Mouse (Mus musculus): ENCODE results near the gene Runx3.
A peak's percentile ranks its signal among the peaks of the same experiment; 100 is the strongest.
"Not testable (repeated sequence)": the region's sequence is repeated elsewhere in the genome, so short reads cannot be mapped to it uniquely, and the experiment has no call there.

Gene Runx3

GRCm38 (mm10) chr4:135175406-135176120, 55.1 kb downstream of the Runx3 start:
- DNase-seq, result no peak

DNA sequence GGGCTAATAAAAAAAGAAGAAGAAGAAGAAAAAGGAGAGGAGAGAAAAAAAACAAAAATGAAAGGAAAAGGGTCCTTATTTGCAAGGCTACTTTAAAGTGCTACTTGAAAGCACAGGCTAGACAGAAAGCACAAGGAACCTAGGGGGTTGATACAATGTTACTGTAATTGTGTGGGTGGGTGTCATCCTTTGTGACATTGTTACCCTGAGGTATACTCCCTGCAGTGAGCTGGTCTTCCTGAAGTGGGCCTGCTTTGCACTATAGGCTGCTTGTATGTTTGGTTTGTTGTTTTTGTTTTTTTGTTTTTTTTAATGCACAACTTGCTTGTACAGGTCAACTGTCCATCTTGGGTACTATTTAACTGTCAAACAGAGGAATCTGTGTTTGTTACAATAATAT, 57.1 kb downstream of the Runx3 start:
- DNase-seq, result no peak

- DNase-seq, result peak; percentile 77
Observed at GRCm38 (mm10) chr4:135179077-135179481, 58.6 kb downstream of the Runx3 start.

DNA sequence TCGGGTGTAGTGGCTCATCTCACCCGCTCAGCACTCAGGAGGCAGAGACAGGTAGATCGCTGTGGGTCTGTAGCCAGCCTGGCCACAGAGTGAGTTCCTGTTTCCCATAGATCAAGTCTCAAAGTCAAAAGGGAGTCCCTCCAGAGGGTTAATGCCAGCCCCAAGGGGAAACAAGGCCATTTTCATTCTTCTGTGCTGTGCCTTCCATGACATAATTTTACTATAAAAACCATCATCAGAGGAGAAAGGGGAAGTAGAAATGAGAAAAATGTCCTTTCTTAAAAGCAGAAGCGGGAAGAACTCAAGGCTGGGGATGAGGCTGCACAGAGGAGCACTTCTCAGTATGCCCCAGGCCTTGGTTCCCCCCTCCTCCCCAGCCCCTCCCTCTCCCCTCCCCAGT, 61.4 kb downstream of the Runx3 start:
- no peak for DNase-seq

- not testable (repeated sequence) for DNase-seq
Observed at GRCm38 (mm10) chr4:135184277-135184676, 63.8 kb downstream of the Runx3 start.

- DNase-seq, result no peak
Observed at GRCm38 (mm10) chr4:135189452-135190008, 69.1 kb downstream of the Runx3 start.

DNA sequence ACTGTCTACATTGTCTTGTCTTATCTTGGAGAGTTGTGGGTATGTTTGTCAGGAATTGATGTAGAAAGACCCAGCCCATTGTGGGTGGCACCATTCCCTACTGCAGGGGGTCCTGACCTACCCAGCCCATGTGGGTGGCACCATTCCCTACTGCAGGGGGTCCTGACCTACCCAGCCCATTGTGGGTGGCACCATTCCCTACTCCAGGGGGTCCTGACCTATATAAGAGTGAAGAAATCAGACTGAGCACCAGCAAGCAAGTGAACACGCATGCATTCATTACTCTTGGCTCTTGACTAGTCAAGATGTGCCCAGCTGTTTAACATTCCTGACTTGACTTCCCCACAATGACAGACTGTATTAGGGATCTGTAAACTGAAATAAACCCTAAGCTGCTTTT, 69.9 kb downstream of the Runx3 start:
- no peak for DNase-seq

DNA sequence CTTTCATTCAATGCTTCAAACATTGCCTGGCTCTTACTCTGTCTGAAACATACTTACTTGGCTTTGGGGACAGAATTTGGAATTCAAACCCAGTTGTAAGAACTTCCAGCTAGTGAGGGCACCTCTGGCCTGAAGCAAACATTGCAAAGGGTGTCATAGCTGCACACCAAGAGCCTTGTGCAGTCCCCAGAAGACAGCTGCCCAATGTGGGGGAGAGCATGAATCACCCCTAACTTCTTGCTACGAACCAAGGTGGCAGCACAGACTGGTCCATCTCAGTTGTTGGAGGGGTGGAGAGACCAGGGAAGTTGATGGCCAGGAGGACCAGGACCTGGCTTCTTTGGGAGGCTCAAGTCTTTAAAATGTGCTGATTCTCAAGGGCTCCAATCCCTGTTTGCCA, 70.7 kb downstream of the Runx3 start:
- DNase-seq, result no peak

GRCm38 (mm10) chr4:135191604-135192003, 71.2 kb downstream of the Runx3 start:
- no peak for DNase-seq

GRCm38 (mm10) chr4:135192841-135193240, 72.4 kb downstream of the Runx3 start:
- DNase-seq, result no peak

DNA sequence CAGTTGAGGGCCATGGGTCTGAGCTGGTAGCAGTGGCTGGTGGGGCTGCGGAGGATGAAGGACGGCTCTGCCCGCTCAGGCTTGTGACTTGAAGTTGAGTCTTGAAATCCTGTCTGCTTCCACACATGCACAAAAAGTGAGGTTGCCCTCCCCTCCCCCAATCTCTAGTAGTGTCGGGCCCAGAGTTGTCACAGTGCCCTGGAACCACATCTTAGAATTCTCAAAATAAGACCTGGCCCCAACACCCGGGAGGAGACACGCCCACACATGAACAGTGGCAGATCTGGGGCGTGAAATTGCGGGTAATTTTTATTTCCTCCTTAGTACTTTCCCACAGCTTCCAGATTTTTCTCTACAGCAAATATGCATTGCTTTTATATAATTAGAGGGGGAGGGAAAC, 77.4 kb downstream of the Runx3 start:
- DNase-seq, result peak; percentile 50

DNA sequence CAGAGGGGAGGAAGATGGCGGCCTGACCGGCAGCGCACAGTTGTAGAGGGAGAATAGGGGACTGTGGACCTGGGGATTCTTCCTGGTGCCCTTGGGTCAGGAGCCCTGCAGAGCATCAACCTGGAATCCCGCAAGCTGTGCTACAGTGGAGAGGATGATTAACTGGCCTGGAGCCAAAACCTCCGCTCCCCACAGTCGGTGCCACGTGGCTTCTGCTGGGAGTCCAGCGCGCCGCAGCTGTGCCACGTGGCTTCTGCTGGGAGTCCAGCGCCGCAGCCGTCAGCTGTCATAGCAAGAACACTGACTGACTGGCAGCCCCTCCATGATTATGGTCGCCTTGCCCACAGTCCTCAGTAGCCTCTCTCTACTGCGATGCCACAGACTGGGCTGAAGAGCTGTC, 81.3 kb downstream of the Runx3 start:
- DNase-seq, result no peak

DNA sequence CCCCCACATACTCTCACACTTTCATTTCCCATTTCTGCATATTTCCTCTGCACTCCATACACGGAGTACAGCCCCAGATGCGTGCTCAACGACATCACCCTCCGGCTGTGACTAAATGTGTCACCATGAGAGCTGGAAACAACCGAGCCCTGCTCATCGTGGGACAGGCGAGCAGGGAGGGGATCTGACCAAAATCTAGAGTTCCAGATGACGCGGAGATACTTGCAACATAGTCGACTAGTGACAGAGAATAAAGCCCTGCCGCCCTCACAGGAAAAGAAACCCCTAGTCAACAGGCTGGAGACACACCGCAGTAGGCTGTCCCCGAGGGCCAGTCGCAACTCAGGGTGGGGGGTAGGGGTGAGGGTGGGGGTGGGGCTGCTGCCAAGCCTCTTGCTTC, 82.8 kb downstream of the Runx3 start:
- DNase-seq, result peak; percentile 61

GRCm38 (mm10) chr4:135203806-135204560, 83.5 kb downstream of the Runx3 start:
- no peak for DNase-seq

GRCm38 (mm10) chr4:135204666-135205065, 84.2 kb downstream of the Runx3 start:
- no peak for DNase-seq

GRCm38 (mm10) chr4:135205254-135205653, 84.8 kb downstream of the Runx3 start:
- no peak for DNase-seq

DNA sequence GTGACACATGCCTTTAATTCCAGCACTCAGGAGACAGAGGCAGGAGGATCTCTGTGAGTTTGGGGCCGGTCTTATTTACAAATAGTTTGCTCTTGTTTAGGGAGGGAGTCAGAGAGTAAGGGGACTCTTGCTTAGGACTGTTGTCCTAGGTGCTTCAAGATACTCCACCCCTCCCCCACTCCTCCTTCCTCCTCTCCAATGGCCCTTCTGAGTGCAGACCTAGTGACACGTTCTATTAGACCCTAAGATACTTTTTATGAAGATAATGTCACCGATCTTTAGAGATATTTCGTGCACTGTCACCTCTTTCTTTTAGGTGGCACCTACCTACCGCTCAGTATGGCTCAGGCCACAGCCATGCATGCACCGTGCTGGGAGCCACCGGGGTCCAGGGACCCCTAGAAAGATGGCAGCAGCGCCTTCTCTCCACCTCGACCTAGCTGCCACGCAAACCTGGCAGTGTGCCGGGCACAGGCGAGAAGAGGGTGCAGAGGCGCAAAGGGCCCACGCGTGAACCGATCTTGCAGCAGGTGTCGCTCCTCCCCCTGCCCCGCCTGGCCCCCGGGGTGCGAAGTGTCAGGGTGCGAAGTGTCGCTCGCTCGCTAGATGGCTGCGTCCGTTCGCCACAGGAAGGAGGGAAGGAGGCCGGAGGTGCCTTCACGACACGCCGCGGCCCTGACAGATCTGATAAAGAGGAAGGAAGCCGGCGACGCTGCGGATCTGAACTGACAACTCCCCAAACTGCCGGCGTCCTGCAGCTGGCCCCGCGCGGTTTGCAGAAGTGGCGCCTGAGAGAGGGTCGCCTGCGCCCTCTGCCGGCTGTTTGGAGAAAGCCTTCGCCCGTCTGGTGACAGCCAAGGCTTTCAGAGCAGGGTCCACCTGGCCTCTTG, 85.5 kb downstream of the Runx3 start:
- peak; percentile 96 for DNase-seq

GRCm38 (mm10) chr4:135209846-135210245, 89.4 kb downstream of the Runx3 start:
- DNase-seq, result no peak

DNA sequence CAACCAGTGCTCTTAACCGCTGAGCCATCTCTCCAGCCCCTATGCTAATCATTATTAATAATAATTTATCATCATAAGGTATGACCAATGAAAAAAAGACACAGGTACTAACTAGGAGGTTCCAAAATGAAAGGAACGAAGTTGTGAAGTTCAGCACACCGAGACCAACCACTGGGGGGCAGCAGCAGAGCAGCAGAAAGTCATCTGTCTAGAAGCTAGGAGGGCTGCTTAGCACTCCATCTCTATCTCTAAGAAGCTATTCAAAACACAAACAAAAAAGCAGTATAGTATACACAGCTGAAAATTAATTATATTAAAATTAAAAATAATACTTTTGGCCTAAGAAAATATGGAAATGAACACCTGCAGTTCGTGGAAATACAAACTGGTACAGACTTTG, 99.2 kb downstream of the Runx3 start:
- peak; percentile 84 for DNase-seq

GRCm38 (mm10) chr4:135220641-135221040, 100.2 kb downstream of the Runx3 start:
- no peak for DNase-seq

GRCm38 (mm10) chr4:135221632-135222407, 101.4 kb downstream of the Runx3 start:
- no peak for DNase-seq

- no peak for DNase-seq
Observed at GRCm38 (mm10) chr4:135223808-135224207, 103.4 kb downstream of the Runx3 start.
